Mouse (Mus musculus): ENCODE measurements around the gene Usp22. TPM values are rescaled to one million over a fixed set of nuclear protein-coding genes. Genes with fewer than 3 reads are reported as not detected.
A peak's percentile ranks its signal among the peaks of the same experiment; 100 is the strongest.
"Not testable (repeated sequence)": the region's sequence is repeated elsewhere in the genome, so short reads cannot be mapped to it uniquely, and the experiment has no call there.

Gene Usp22
- total RNA-seq, 2 experiments from 2014 or later: 29.9 to 37.4 TPM

DNA sequence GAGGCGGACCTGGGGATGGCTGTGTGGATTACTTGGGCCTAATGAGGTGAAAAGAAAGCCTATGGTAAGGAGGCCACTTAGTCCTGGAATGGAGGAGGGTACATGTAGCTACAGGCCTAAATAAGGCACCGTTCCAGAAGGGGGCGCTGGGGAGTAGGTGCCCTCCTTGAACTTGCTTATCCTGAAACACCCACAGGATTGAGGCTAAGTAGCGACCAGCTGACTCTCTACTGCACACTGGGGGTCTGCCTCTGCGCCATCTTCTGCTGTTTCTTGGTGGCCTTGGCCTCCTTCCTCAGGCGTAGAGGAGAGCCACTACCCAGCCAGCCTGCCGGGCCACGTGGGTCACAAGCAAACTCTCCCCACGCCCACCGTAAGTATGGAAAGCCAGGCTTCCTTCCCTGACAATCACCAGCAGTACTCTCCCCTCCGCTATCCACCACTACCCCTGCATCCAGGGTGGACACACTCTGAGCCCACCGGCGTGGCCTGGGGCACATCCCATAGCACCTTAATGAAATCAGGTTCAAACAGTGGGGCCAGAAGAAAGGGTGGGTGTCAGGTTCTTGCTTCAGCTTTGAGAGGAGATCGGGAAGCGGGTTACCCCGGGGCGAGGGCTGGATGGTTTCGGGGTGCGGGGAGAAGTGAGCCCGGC is 28.1 kb downstream of the Usp22 start:
- intact Hi-C loops (cut with DNase I): no loop called here
- DNase-seq: peak in 1 of 2 experiments; percentile 20

DNA sequence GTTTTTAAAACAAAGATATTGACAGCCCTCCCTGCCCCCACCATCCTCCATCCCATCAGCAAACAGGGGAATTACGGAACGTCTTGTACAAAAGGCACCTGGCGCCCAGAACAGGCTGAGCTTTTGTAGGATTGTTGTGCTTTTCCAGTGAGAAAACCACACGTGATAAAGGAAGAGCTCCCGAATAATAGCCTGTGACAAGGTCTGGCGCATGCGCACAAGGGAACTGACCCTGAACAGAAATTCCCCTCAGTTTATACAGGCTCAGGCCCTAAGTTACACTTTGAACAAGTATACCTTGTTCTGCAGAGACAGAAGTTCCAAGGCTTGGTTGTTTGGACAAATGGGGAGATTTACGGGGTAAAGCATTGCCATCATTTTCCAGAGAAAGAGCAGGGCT is 29.3 kb downstream of the Usp22 start:
- intact Hi-C loops (cut with DNase I): no loop called here

DNA sequence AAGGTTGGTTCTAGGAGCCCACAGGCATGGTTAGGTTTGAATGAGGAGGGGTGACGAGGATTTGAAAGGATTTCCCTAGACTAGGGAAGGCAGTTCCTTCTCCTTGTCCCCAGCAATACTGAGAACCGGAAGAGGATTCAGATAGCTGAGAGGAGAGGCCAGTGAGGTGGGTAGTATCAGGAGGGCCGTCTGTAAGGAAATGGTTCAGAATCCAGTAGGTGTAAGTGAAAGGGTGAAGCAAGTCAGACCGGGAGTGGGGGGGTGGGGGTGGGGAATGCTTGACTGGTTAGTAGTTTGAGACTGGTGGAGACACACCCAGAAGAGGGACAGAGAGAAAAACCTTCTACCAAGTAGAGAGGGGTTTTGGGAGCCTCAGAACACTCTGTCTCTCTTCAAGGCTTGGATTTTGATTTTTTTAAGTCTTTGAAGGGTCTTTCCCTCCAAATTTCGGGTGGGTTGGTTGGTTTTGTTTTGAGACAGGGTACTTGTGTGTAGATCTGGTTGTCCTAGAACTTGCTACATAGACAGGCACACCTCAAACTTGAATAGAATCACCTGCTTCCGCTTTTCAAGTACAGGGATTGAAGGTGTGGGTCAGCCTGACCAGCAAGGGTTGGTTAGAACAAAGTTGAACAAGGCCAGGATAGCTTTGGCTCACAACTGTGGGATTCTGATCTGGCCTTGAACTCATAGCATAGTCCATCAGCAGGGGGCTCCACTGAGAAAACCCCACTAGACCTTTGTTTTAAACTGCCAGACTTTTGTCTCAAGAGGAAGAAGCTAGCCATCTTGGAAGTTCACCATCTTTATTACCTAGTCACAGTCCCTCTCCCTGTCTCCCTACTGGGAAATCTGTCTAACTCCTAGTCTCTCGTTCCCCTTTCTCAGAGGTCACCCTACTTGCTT is 31.0 kb downstream of the Usp22 start:
- intact Hi-C loops (cut with DNase I): no loop called here
- DNase-seq: no peak

More for the DNA sequence above, 29.3 kb downstream of the Usp22 start:
- no peak for DNase-seq

DNA sequence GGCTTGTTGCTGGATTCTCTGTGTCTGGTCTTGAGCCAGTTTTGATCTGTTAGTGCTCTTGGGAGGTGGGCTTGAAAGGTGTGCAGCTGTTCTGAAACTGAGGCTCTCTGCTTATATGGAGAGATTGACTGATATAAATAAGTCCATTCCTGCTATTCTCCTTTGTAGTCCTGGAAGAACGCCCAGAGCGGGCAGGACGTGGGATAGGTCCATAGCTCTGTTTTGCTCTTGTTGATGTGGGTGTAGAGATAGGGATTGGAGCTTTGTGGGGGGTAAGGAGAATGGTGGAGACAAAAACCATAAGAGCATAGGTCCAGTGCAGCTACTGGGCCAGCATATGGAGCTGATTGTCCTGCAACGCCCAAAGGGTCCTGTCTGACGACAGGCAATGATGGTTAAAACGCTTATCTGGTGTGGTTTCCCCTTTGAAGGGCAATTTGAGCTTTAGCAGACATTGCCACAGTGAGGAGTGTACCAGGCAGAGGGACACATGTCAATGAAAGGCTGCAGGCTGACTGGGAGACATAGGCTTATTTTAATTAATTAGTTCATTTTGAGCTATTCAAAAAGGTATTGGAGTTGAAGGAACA is 31.8 kb downstream of the Usp22 start:
- intact Hi-C loops (cut with DNase I): no loop called here
- no peak for DNase-seq

DNA sequence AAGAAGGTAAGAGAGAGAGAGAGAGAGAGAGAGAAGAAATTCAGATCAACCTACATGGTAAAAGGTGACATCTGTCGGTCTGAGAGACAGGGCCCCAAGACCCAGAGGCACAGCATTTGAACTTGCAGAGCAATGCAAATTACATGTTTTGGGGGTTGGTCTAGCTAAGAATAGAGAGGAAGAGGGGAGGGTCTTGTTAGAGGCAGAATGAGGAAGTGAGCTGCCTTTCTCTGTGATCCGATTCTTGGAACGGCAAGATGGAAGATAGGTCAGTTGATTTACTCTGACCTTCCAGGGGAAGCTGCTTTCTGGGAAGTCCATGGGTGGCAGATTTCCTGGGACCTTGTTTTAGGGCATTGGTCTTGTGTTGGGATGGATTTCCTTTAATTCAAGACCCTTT is 32.6 kb downstream of the Usp22 start:
- DNase-seq: peak in 1 of 2 experiments; percentile 8
- intact Hi-C loops (cut with DNase I): no loop called here

DNA sequence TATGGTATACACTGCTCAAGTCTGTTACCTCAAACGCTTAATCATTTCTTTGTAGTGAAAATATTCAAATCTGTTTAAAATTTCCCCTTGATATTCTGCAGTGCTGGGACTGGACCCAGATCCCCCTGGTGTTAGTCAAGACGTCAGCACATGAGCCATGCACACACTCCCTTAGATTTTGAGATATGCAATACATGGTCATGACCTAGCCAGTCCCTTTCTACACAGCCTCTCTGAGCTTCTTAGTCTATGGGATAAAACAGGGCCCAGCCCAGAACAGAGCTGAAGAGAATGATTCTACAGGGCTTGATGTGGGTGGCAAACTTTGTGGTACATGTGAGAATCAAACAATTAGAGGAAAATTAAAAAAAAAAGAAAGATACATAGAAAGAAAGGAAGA is 33.2 kb downstream of the Usp22 start:
- intact Hi-C loops (cut with DNase I): no loop called here

DNA sequence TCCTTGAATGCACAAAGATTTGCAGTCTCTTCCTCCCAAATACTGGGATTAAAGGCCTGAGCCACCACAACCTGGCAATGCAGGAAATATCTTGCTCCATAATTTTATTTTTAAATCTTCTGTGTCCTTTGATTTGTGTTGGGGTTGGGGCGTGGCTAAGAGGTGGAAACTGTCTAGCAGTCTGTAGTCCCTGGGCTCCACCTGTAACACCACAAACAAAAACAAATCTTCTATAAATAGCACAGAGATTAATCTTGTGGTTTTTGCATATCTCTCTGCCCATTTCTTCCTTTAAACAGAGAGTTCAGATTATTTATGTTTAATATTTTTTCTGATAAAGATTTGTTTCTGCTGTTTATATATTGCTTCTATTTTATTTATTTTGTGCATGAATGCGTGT is 41.9 kb downstream of the Usp22 start:
- intact Hi-C loops (cut with DNase I): no loop called here
- no peak for DNase-seq

More for the DNA sequence above, 33.2 kb downstream of the Usp22 start:
- no peak for DNase-seq

DNA sequence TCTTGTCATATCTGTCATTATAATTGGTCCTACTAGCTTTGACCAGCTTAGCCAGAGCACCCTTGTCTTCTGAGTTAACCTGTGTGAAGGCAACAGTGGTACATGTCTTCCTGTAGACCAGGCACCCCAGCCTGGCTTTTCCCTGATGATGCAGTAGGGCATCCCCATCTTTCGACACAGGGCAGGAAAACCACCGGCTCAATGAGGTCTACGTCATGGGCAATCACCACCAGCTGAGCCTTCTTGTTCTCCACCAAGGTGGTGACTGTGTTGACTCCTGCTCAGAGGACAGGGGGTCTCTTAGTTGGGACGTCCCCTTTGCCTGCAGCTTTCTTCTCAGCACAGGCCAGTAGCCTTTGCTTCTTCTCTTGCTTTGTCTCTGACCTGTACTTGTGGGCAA is 44.2 kb downstream of the Usp22 start:
- DNase-seq; intact Hi-C loops (cut with DNase I): not testable (repeated sequence)

DNA sequence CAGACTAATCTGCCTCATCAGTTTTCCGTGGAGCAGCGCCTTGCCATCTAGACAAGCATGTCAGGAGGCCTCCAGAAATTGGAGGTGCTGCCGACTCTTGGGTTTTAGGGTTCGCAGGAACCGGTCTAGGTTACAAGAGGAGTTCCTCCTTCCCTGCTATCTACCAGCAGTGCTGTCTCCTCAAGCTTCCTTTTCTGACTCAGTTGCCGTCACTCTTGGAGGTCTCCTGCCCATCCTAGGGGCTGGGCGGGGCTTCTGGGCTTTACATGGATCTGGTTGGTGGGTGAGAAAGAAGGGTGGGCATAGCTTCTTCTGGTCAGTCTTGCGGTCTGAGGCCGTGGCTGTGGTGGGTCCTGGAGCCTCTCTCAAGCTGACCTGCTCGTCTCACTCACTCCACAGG is 45.5 kb downstream of the Usp22 start:
- intact Hi-C loops (cut with DNase I): no loop called here
- no peak for DNase-seq

DNA sequence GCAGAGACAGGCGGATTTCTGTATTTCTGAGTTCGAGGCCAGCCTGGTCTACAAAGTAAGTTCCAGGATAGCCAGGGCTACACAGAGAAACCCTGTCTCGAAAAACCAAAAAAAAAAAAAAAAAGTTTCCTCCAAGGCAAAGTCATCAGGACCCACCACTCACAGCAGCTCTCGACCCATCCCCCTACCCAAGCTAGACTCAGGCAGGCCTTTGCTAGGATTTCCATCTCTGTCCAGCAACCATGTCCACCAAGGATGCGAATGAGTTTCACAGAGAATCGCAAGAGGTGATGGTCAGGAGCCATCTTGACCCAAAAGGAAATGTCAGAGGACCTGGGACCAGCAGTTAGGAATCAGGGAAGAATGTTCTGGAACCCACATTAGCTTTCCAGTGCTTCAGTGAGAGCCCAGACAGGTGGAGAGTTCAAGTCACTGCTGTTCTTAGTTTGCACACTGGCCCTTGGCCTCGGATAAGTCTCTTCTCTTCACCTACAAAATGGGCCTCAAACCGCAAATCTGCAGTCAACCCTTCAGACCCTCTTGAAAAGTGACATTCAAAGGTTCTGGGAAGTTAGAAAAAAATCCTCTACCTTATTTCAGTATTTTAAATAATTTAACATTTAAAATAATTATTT is 47.3 kb downstream of the Usp22 start:
- intact Hi-C loops (cut with DNase I): no loop called here

DNA sequence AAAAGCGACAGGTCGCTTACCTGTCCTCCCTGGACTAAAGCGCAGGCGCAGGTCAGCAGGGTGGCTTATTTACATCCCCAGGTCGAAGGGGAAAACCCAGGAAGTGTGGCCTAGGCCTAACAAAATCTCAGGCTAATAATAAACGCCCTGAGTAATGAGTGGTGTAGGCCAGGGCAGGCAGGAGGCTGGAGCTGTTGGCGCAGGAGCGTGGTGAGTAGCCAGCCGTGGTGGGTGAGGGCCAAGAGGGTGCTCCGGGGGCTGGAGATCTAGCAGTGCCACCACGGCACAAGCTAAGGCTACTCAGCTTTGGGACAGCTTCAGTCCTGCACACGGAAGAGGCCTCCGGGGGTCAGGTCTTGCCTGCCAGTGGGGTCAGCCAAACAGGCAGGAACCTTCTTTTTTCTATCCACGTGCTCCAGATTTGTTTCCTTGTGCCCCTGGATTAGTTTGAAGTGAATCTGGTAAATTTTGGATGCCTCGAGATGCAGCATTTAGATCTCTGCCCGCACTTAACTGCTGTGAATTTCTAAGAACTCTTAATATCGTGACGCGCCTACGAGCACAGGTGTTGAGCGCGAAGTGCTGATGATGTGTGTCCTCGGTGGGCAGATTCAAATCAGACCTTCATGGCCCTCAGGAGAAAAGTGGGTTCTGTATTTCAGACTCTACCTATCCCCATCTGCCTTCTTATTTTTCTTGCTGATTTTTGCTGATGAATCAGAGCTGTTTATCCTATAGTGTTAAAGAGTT is 48.1 kb downstream of the Usp22 start, which contains the start of gene Tnfrsf13b:
Gene Tnfrsf13b (plus strand): TSS at position 150 of the 750 bp plus-strand sequence.
- intact Hi-C loops (cut with DNase I): no loop called here

More for the DNA sequence above, 47.3 kb downstream of the Usp22 start:
- DNase-seq: no peak

DNA sequence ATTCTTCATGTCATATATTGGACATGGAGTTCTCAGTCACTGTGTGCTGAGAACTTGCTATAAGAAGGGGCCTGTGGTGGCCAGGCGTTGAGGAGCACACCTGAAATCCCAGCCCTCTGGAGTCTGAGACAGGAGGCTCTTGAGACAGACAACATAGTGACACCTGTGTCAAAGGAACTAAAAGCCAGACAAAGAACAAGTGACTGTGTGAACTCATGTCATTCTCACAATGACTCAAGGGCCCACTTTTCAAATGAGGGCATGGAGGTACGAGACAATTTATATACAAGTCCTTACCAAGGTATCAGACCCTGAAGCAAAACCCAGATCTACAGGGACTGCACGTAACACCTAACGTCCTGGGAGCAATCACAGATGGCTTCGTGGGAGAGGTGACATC is 48.9 kb downstream of the Usp22 start:
- intact Hi-C loops (cut with DNase I): no loop called here
- DNase-seq: no peak

More for the DNA sequence above, 48.1 kb downstream of the Usp22 start, which contains the start of gene Tnfrsf13b:
- DNase-seq: no peak

DNA sequence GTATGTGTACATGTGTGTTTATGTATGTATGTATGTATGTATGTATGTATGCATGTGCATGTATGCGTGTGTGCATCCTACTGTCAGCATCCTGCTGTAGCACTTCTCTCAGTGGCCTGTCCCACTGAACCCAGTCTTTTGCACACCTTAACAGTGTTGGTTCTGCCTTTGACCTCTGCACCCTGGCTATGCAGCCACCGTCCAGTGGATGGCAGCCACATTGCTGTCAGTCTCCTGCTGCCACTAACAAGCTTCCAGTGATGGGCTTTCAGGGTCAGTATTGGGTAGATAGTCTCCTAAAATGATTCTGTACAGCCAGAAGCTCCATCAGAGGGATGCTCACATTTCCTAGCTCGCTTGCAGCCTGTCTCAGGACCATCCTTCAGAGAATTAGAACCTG is 51.0 kb downstream of the Usp22 start:
- intact Hi-C loops (cut with DNase I): no loop called here
- DNase-seq: no peak

DNA sequence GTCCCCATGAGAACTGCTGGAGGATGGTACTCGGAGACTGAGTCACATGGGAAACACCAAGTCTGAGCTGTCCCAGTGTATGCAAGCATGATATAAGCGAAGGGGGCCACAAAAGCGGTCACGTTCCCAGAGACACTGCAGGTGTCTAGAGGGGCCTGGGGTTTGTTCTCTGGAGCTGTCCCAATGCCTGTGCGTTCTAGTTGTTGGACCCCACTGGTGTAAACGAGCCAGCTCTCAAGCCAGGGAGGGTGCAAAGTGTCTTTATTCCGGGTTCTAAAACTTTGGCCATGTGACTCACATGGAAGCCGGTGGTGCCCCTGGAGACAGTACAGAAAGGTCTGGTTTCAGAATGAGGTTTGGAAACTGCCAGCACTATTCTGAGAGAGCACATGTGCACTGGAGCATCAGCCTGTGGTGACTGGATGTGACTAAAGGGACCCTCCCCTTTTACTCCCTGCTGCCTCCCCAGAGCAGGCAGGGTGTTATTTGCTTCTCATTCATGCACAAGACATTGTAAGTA is 52.0 kb downstream of the Usp22 start:
- DNase-seq: no peak
- intact Hi-C loops (cut with DNase I): no loop called here

DNA sequence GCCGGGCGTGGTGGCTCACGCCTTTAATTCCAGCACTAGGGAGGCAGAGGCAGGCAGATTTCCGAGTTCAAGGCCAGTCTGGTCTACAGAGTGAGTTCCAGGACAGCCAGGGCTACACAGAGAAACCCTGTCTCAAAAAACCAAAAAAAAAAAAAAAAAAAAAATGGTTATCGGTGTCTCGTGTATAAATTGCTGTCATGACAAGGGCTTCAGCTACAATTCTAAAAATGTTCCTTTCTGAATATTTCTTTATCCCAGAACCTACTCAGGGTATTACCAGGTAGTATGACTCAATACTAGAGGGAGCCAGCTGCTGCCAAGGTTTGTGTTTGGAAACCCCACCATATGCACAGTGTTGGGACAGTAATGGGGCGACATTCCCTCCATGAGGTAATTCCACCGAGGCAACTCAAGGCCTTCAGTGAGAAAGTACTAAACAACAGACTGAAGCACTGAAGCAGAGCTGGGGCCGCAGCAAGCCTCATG is 52.5 kb downstream of the Usp22 start:
- no peak for DNase-seq
- intact Hi-C loops (cut with DNase I): no loop called here

DNA sequence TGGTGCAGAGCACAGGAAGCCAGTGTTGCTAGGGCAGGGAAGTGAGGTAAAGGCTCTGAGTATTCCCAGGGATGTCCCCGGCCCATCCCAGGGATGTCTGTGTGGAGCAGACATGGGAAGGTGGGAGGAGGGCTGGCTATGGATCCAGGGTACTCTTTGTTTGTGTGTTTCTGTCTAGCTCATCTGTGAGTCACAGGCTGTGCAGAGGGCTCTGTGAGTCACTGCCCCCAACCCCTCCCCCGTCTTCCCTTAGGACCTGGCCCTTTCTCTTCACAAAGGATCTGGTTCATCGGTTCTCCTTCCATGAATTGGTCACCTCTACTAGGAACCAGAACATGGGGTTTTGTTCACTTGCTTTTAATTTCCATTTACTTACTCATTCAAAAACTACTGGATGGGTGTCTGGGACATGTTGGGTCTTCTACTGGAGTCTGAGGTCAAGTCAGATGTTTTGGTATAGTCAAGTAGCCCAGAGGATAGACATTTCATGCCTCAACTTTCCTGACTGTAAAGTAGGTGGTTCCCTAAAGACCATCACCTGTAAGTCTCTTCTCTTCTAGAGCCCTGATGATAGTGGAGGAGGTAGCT is 54.8 kb downstream of the Usp22 start:
- intact Hi-C loops (cut with DNase I): no loop called here
- DNase-seq: no peak

DNA sequence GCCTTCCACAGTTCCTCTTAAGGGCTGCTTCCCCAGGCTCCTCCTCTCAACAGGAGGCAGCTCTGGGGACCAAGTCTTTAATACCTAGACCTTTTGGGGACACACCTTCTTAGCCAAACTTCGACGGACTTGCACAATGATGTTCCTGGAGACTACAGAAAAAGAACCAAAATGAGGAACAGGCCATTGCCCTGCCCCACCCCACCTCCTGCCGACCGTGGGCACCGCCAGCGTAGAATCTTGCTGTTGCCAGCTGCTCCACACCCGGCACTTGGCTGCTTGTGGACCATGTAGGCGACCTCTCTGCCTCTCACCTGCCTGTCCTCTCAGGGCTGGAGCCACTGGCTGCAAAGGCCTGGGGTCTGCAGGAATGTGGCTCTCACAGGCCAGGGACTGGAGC is 58.6 kb downstream of the Usp22 start:
- DNase-seq: no peak

DNA sequence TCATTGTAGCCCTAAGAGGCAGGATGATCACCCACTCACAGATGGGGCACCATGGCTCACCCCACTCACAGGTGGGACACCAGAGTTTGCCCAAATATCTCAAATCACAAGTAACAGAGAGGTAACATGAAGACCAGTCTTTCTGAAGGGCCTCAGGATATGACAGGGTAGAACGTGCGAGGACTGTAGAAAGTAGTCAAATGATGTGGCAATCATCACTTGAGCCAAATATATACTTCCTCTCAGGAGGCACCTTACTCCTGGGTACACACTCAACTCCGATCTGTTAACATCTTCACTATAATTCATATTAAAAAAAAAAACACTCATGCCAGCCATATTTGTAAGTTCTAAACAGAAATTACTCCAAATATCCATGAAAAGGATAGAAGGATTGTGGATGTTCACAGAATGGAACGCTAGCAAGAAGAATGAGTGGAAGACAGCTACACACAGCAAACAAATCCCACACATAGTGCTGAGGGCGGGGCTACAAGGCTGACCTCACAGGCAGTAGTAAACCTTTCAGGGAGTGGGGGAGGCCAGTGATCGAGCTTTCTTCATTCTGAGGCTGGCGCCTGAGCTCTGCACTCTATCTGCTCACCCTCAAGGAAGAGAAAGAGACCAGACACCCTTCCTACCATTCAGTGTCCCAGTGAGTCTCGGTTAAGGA is 62.4 kb downstream of the Usp22 start:
- DNase-seq: no peak
- intact Hi-C loops (cut with DNase I): no loop called here

More for the DNA sequence above, 58.6 kb downstream of the Usp22 start:
- intact Hi-C loops (cut with DNase I): no loop called here

DNA sequence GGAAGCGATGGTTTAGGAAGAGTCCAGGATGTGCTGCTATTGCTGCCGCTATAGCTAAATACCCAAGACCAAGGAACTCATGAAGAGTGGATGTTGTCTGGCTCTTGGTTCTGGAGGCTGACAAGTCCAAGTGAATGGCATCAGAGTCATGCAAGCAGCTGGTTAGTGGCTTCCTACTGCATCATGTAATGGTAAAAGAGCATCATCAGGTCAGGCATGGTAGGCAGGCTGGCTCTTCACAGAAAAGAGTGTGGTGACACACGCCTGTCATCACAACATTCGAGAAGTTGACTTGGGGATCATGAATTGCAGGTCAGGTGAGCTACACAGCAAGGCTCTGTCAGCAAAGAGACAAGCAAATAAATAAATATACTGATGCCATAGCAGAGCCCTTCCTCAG is 63.4 kb downstream of the Usp22 start:
- intact Hi-C loops (cut with DNase I): no loop called here
- DNase-seq: no peak
